Mouse (Mus musculus): ENCODE results near the gene Cacna2d3.

DNA sequence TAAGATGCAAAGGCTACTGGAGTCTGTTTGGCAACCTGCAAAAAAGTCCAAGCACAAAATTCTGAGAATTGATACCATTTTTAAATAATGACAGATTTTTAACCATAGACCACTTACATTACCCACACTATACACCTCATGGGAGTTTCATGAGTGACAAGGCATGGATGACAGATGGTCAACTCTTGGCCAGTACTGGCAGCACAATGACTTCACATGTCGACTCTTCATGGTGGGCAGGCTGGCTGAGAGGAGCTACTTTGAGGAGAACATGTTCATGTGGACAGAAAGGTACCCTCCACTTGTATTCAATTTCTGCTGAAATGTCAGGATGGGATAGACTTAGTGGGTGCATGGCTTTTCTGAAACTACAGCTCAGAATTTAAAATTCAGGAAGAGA lies 498.7 kb downstream of the Cacna2d3 start:
- TF ChIP-seq EP300 (IDR thresholded peaks at IDR 0.05; ENCODE audit: low read depth) (no peak), CTCF (IDR thresholded peaks at IDR 0.05; ENCODE audit: low read depth) (no peak)

Data from liver, postnatal 0 days (tissue).